Mouse (Mus musculus) bone marrow, adult 2 months (tissue): ENCODE measurements around the gene Heg1.

Experiments used
- CTCF ChIP-seq: fragments of 200-500 bp; IDR thresholded peaks from 2 replicates; pipeline ENCODE4 v1.5.1; 2011; ENCODE audit warnings: low read length, control low read depth; ENCODE audit not compliant: control insufficient read depth, insufficient read depth
- POLR2A ChIP-seq: fragments of 200-500 bp; IDR thresholded peaks from 2 replicates; pipeline ENCODE4 v1.6.1; 2011; ENCODE audit warnings: low read depth, mild to moderate bottlenecking, control low read depth, low read length, borderline replicate concordance; ENCODE audit not compliant: control insufficient read depth

DNA sequence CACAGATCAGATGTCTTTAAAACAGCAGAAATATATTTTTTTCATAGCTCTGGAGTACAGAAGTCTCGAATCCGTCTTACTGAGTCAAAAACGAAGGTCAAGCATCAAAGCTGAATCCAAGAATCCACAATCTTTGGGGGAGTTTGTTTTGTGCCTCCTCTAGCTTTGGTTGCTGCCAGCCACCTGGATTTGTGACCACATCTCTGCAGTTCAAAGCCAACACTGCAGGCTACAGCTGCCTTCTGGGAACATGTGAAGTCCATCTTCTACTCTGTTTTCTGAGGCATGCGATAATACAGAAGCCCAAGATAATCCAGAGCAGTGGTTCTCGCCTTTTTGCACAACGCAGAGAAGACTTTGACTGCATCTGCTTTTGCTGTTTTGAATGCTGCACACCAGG lies 17.9 kb upstream of the Heg1 start:
- TF ChIP-seq CTCF: no peak
- no peak for TF ChIP-seq POLR2A
